Mouse (Mus musculus) limb, embryonic 13.5 days (tissue): ENCODE measurements around the gene Wnk4. TPM values are rescaled to one million over a fixed set of nuclear protein-coding genes. Genes with fewer than 3 reads are reported as not detected.

Experiments
- ATAC-seq: fragments of 200-750 bp; cut with Nextera tagmentation; 2 replicates; pipeline ENCODE4 v1.8.0; 2017; ENCODE audit warnings: low read depth, moderate number of reproducible peaks, moderate TSS enrichment; ENCODE audit not compliant: low FRiP score
- H3K27ac ChIP-seq: fragments of 300-500 bp; sonication (generic); 2 replicates; pipeline ENCODE4 v1.5.1; 2015; ENCODE audit warnings: inconsistent platforms, mild to moderate bottlenecking, moderate library complexity
- H3K27me3 ChIP-seq: fragments of 300-500 bp; sonication (generic); 2 replicates; pipeline ENCODE4 v1.6.1; 2015; ENCODE audit warnings: mild to moderate bottlenecking, inconsistent platforms
- H3K36me3 ChIP-seq: fragments of 300-500 bp; sonication (generic); 2 replicates; pipeline ENCODE4 v1.6.1; 2015; ENCODE audit warnings: inconsistent platforms, mild to moderate bottlenecking, moderate library complexity
- H3K4me1 ChIP-seq: fragments of 300-500 bp; sonication (generic); 2 replicates; pipeline ENCODE4 v1.6.1; 2015; ENCODE audit warnings: inconsistent platforms
- H3K4me2 ChIP-seq: fragments of 300-500 bp; sonication (generic); replicated peaks from 2 replicates; pipeline ENCODE4 v1.6.1; 2015; ENCODE audit warnings: inconsistent platforms, mild to moderate bottlenecking, moderate library complexity
- H3K4me3 ChIP-seq: fragments of 300-500 bp; sonication (generic); 2 replicates; pipeline ENCODE4 v1.5.1; 2015; ENCODE audit warnings: moderate library complexity, mild to moderate bottlenecking, inconsistent platforms
- H3K9ac ChIP-seq: fragments of 300-500 bp; sonication (generic); 2 replicates; pipeline ENCODE4 v1.6.1; 2015; ENCODE audit warnings: mild to moderate bottlenecking, inconsistent platforms
- H3K9me3 ChIP-seq: fragments of 300-500 bp; sonication (generic); 2 replicates; pipeline ENCODE4 v1.6.1; 2016; ENCODE audit warnings: inconsistent platforms
- WGBS: fragments of 180-500 bp; shearing (Covaris S2); methylation state at CpG from one replicate; pipeline ENCODE4 v1.1.7; 2015; 5-methylcytosine and 5-hydroxymethylcytosine counted together
- polyA plus RNA-seq: library from polyadenylated mRNA; unstranded; fragments of >200 nt; fragmentation: Nextera tagmentation; extraction: Ambion mirVana; gene quantifications from 2 replicates; pipeline ENCODE4 v1.2.1, GENCODE M21; 2015

The Wnk4 gene
- polyA plus RNA-seq, 1 experiment from 2014 or later: 10.2 TPM

- H3K9ac ChIP-seq: no peak overlapping the region
- H3K36me3 ChIP-seq: peaks cover 16% of the 10 kb centered on the region
- no peaks in the 10 kb centered on the region for H3K9me3 ChIP-seq
- no peak for ATAC-seq
- no peak overlapping the region for H3K27ac ChIP-seq
- WGBS: 60% methylated on average over 7 of the region's 7 CpGs
- H3K4me3 ChIP-seq: no peak overlapping the region
- peaks cover 27% of the 10 kb centered on the region for H3K4me1 ChIP-seq
- H3K4me2 ChIP-seq: no peak overlapping the region
- H3K27me3 ChIP-seq: peaks cover 12% of the 10 kb centered on the region; the same call in 1 of the 2 replicates
These were observed 20.5 kb downstream of the Wnk4 start for GRCm38 (mm10) chr11:101280837-101281236.

GRCm38 (mm10) chr11:101282896-101283295 is 22.5 kb downstream of the Wnk4 start:
- no peak overlapping the region for H3K27ac ChIP-seq
- H3K27me3 ChIP-seq: 0 out of 2 replicates have a peak, but pooled peaks cover 4% of the 10 kb centered on the region
- peaks cover 16% of the 10 kb centered on the region for H3K36me3 ChIP-seq
- peak overlapping the region; percentile 31; the same call in 1 of the 2 replicates for H3K9ac ChIP-seq
- no peak overlapping the region for H3K4me3 ChIP-seq
- no peaks in the 10 kb centered on the region for H3K9me3 ChIP-seq
- no peak overlapping the region for H3K4me2 ChIP-seq
- no peak for ATAC-seq
- H3K4me1 ChIP-seq: peaks cover 10% of the 10 kb centered on the region
- WGBS: 32% methylated on average over 5 of the region's 5 CpGs

GRCm38 (mm10) chr11:101283805-101284204 is 23.4 kb downstream of the Wnk4 start:
- H3K27ac ChIP-seq: no peak overlapping the region

GRCm38 (mm10) chr11:101287306-101287705 is 26.9 kb downstream of the Wnk4 start:
- H3K27me3 ChIP-seq: no peaks in the 10 kb centered on the region
- ATAC-seq: no peak
- no peaks in the 10 kb centered on the region for H3K4me1 ChIP-seq
- H3K27ac ChIP-seq: no peak overlapping the region
- H3K4me3 ChIP-seq: no peak overlapping the region
- H3K36me3 ChIP-seq: peaks cover 58% of the 10 kb centered on the region
- H3K9me3 ChIP-seq: no peaks in the 10 kb centered on the region
- 87% methylated on average over 9 of the region's 9 CpGs for WGBS
- no peak overlapping the region for H3K9ac ChIP-seq
- H3K4me2 ChIP-seq: no peak overlapping the region

More at GRCm38 (mm10) chr11:101283805-101284204, 23.4 kb downstream of the Wnk4 start:
- H3K4me3 ChIP-seq: no peak overlapping the region
- no peak for ATAC-seq
- 0 out of 2 replicates have a peak, but pooled peaks cover 4% of the 10 kb centered on the region for H3K27me3 ChIP-seq
- 71% methylated on average over 4 of the region's 4 CpGs for WGBS
- no peak overlapping the region for H3K4me2 ChIP-seq
- H3K36me3 ChIP-seq: peaks cover 23% of the 10 kb centered on the region
- H3K4me1 ChIP-seq: peaks cover 6% of the 10 kb centered on the region; the same call in 1 of the 2 replicates
- no peaks in the 10 kb centered on the region for H3K9me3 ChIP-seq
- H3K9ac ChIP-seq: no peak overlapping the region

- H3K27me3 ChIP-seq: no peaks in the 10 kb centered on the region
- H3K4me3 ChIP-seq: no peak overlapping the region
- no peaks in the 10 kb centered on the region for H3K4me1 ChIP-seq
- H3K36me3 ChIP-seq: peaks cover 86% of the 10 kb centered on the region
- 94% methylated on average over 8 of the region's 8 CpGs for WGBS
- no peak for ATAC-seq
- H3K27ac ChIP-seq: no peak overlapping the region
- no peak overlapping the region for H3K9ac ChIP-seq
- H3K9me3 ChIP-seq: no peaks in the 10 kb centered on the region
- H3K4me2 ChIP-seq: no peak overlapping the region
These were observed 30.9 kb downstream of the Wnk4 start for GRCm38 (mm10) chr11:101291231-101291630.

- H3K4me2 ChIP-seq: no peak overlapping the region
- H3K36me3 ChIP-seq: peaks cover 69% of the 10 kb centered on the region
- H3K27ac ChIP-seq: no peak overlapping the region
- WGBS: 92% methylated on average over 8 of the region's 8 CpGs
- H3K4me1 ChIP-seq: peaks cover 1% of the 10 kb centered on the region
- H3K9ac ChIP-seq: no peak overlapping the region
- H3K27me3 ChIP-seq: no peaks in the 10 kb centered on the region
- ATAC-seq: no peak
- no peaks in the 10 kb centered on the region for H3K9me3 ChIP-seq
- no peak overlapping the region for H3K4me3 ChIP-seq
These were observed 34.8 kb downstream of the Wnk4 start for GRCm38 (mm10) chr11:101295191-101295590.

- H3K27me3 ChIP-seq: no peaks in the 10 kb centered on the region
- WGBS: 69% methylated on average over 7 of the region's 7 CpGs
- peaks cover 16% of the 10 kb centered on the region for H3K4me1 ChIP-seq
- H3K4me3 ChIP-seq: peak overlapping the region; percentile 93
- peaks cover 15% of the 10 kb centered on the region for H3K36me3 ChIP-seq
- ATAC-seq: no peak
- no peaks in the 10 kb centered on the region for H3K9me3 ChIP-seq
- no peak overlapping the region for H3K27ac ChIP-seq
- H3K9ac ChIP-seq: peak overlapping the region; percentile 93
- peak overlapping the region; percentile 99 for H3K4me2 ChIP-seq
These were observed 40.5 kb downstream of the Wnk4 start for GRCm38 (mm10) chr11:101300881-101301280.

GRCm38 (mm10) chr11:101301299-101302003 is 41.1 kb downstream of the Wnk4 start:
- peak overlapping the region; percentile 93 for H3K4me3 ChIP-seq
- peaks cover 15% of the 10 kb centered on the region for H3K36me3 ChIP-seq
- peak overlapping the region; percentile 44; the same call in 1 of the 2 replicates for H3K27ac ChIP-seq
- peaks cover 16% of the 10 kb centered on the region for H3K4me1 ChIP-seq
- no peaks in the 10 kb centered on the region for H3K9me3 ChIP-seq
- peak overlapping the region; percentile 93 for H3K9ac ChIP-seq
- peak; percentile 17 for ATAC-seq
- H3K27me3 ChIP-seq: no peaks in the 10 kb centered on the region
- H3K4me2 ChIP-seq: peak overlapping the region; percentile 99
- WGBS: 11% methylated on average over 26 of the region's 26 CpGs

GRCm38 (mm10) chr11:101302004-101302798 is 41.8 kb downstream of the Wnk4 start, which contains the start of gene Becn1:
Gene Becn1 (minus strand): TSS chr11:101302286.
- H3K4me3 ChIP-seq: peak within 1 kb of the TSS; percentile 93
- peaks cover 16% of the 10 kb centered on the region for H3K4me1 ChIP-seq
- peak within 1 kb of the TSS; percentile 93 for H3K9ac ChIP-seq
- H3K4me2 ChIP-seq: peak within 1 kb of the TSS; percentile 99
- H3K9me3 ChIP-seq: no peaks in the 10 kb centered on the region
- WGBS: 5% methylated on average over 39 of the region's 39 CpGs
- no peaks in the 10 kb centered on the region for H3K27me3 ChIP-seq
- H3K36me3 ChIP-seq: peaks cover 15% of the 10 kb centered on the region
- peak; percentile 94 for ATAC-seq
- peak within 1 kb of the TSS; percentile 44; the same call in 1 of the 2 replicates for H3K27ac ChIP-seq

GRCm38 (mm10) chr11:101307744-101308143 is 47.4 kb downstream of the Wnk4 start:
- no peak overlapping the region for H3K9ac ChIP-seq

GRCm38 (mm10) chr11:101311083-101311482 is 50.7 kb downstream of the Wnk4 start:
- H3K36me3 ChIP-seq: no peaks in the 10 kb centered on the region
- 84% methylated on average over 3 of the region's 3 CpGs for WGBS
- ATAC-seq: no peak

More at GRCm38 (mm10) chr11:101307744-101308143, 47.4 kb downstream of the Wnk4 start:
- no peak overlapping the region for H3K4me3 ChIP-seq
- no peak overlapping the region for H3K4me2 ChIP-seq
- 0 out of 2 replicates have a peak, but pooled peaks cover 5% of the 10 kb centered on the region for H3K27me3 ChIP-seq
- no peaks in the 10 kb centered on the region for H3K36me3 ChIP-seq
- ATAC-seq: no peak
- H3K27ac ChIP-seq: no peak overlapping the region
- H3K9me3 ChIP-seq: no peaks in the 10 kb centered on the region
- H3K4me1 ChIP-seq: no peaks in the 10 kb centered on the region
- WGBS: 35% methylated on average over 5 of the region's 5 CpGs

GRCm38 (mm10) chr11:101312150-101312549 is 51.8 kb downstream of the Wnk4 start:
- no peak for ATAC-seq
- H3K9ac ChIP-seq: no peak overlapping the region
- 0 out of 2 replicates have a peak, but pooled peaks cover 5% of the 10 kb centered on the region for H3K27me3 ChIP-seq
- no peak overlapping the region for H3K4me2 ChIP-seq
- H3K36me3 ChIP-seq: no peaks in the 10 kb centered on the region
- WGBS: 68% methylated on average over 3 of the region's 3 CpGs
- no peak overlapping the region for H3K27ac ChIP-seq
- H3K4me1 ChIP-seq: peaks cover 6% of the 10 kb centered on the region
- H3K9me3 ChIP-seq: no peaks in the 10 kb centered on the region
- no peak overlapping the region for H3K4me3 ChIP-seq

More at GRCm38 (mm10) chr11:101311083-101311482, 50.7 kb downstream of the Wnk4 start:
- Histone ChIP-seq H3K27me3 (0 out of 2 replicates have a peak, but pooled peaks cover 5% of the 10 kb centered on the region), H3K4me3 (no peak overlapping the region), H3K4me1 (no peaks in the 10 kb centered on the region), H3K9ac (no peak overlapping the region), H3K4me2 (no peak overlapping the region), H3K27ac (no peak overlapping the region), H3K9me3 (no peaks in the 10 kb centered on the region)
